26 mouse cellular contexts compared by ENCODE assay signal in genomic region chr1:33500111-33500510, GRCm38 (mm10).
A peak's percentile ranks its signal among the peaks of the same experiment; 100 is the strongest.
DNase-seq lines count a peak whose midpoint lies in the region; ATAC-seq lines count a peak whose summit lies in the region.
"Had no signal": no experiment of that assay in that cellular context is flagged by ENCODE, and none has a peak within 500 bp of the region (broad histone marks: within the 10 kb centered on the region; RNA-seq: fewer than 3 reads in every experiment).

No protein-coding gene starts in this region.

- H3K27ac ChIP-seq in forebrain, embryonic 14.5 days (ENCODE audit: low read depth, low read length) = no peak overlapping the region
- H3K27ac ChIP-seq in forebrain, embryonic 12.5 days = no peak overlapping the region
- H3K27ac ChIP-seq: embryonic facial prominence, embryonic 12.5 days; heart, adult 2 months; hindbrain, embryonic 15.5 days; intestine, embryonic 15.5 days; midbrain, embryonic 10.5 days; neural tube, embryonic 13.5 days had no signal

- no peaks in the 10 kb centered on the region for H3K9me3 ChIP-seq in forebrain, embryonic 14.5 days (replicated peaks; ENCODE audit: control insufficient read depth, low read length)
- no peaks in the 10 kb centered on the region for H3K9me3 ChIP-seq in forebrain, embryonic 12.5 days
- H3K9me3 ChIP-seq: embryonic facial prominence, embryonic 12.5 days; hindbrain, embryonic 15.5 days; intestine, embryonic 15.5 days; midbrain, embryonic 10.5 days; neural tube, embryonic 13.5 days had no signal

- H3K36me3 ChIP-seq in forebrain, embryonic 14.5 days (ENCODE audit: control insufficient read depth, insufficient read depth, low read length) = no peaks in the 10 kb centered on the region
- H3K36me3 ChIP-seq in forebrain, embryonic 12.5 days (replicated peaks) = no peaks in the 10 kb centered on the region
- H3K36me3 ChIP-seq: embryonic facial prominence, embryonic 12.5 days; hindbrain, embryonic 15.5 days; intestine, embryonic 15.5 days; midbrain, embryonic 10.5 days; neural tube, embryonic 13.5 days had no signal

- ATAC-seq in forebrain, embryonic 14.5 days = no peak
- no peak for ATAC-seq in forebrain, embryonic 12.5 days (ENCODE audit: low FRiP score)
- ATAC-seq: forebrain, embryonic 16.5 days; intestine, embryonic 15.5 days; midbrain, embryonic 16.5 days had no signal

- peak; percentile 23 for DNase-seq in forebrain, embryonic 14.5 days (ENCODE audit: low spot score)
- DNase-seq in thymus, postnatal 0 days (ENCODE audit: low spot score) = peak; percentile 11
- no peak for DNase-seq in thymus, postnatal 14 days
- peak; percentile 63 to 70 for DNase-seq in cerebellum, postnatal 10 days
- DNase-seq in adrenal gland, postnatal 36 days = no peak
- DNase-seq in kidney, postnatal 25 days = no peak
- DNase-seq: adrenal gland, postnatal 14 days; gastrocnemius, postnatal 25 days; heart, adult 2 months; kidney, adult 8-10 months; kidney, postnatal 10 days; lung, adult 18-20 months; lung, postnatal 10 days; retina, postnatal 1 day; right cerebral cortex, postnatal 25 days; spleen, adult 18-20 months had no signal

- H3K9ac ChIP-seq in forebrain, embryonic 14.5 days (ENCODE audit: low read length) = no peak overlapping the region
- H3K9ac ChIP-seq in forebrain, embryonic 12.5 days = no peak overlapping the region
- H3K9ac ChIP-seq: embryonic facial prominence, embryonic 12.5 days; hindbrain, embryonic 15.5 days; intestine, embryonic 15.5 days; neural tube, embryonic 13.5 days had no signal

- no peak overlapping the region for H3K4me2 ChIP-seq in forebrain, embryonic 14.5 days (ENCODE audit: low read length)
- H3K4me2 ChIP-seq in forebrain, embryonic 12.5 days = no peak overlapping the region
- H3K4me2 ChIP-seq: embryonic facial prominence, embryonic 12.5 days; hindbrain, embryonic 15.5 days; intestine, embryonic 15.5 days; neural tube, embryonic 13.5 days had no signal

- WGBS in forebrain, embryonic 14.5 days = 77% methylated on average over 9 of the region's 9 CpGs
- WGBS in forebrain, embryonic 12.5 days = 83% methylated on average over 9 of the region's 9 CpGs

- H3K27me3 ChIP-seq in forebrain, embryonic 14.5 days (replicated peaks; ENCODE audit: control insufficient read depth, insufficient read depth, low read length) = no peaks in the 10 kb centered on the region
- H3K27me3 ChIP-seq in forebrain, embryonic 12.5 days = no peaks in the 10 kb centered on the region
- H3K27me3 ChIP-seq: embryonic facial prominence, embryonic 12.5 days; hindbrain, embryonic 15.5 days; intestine, embryonic 15.5 days; neural tube, embryonic 13.5 days had no signal

- H3K4me3 ChIP-seq in forebrain, embryonic 14.5 days (ENCODE audit: low read depth, low read length) = no peak overlapping the region
- no peak overlapping the region for H3K4me3 ChIP-seq in forebrain, embryonic 12.5 days (replicated peaks)
- H3K4me3 ChIP-seq: embryonic facial prominence, embryonic 12.5 days; erythroblast, embryonic 14.5 days; heart, adult 2 months; hindbrain, embryonic 15.5 days; intestine, embryonic 15.5 days; midbrain, embryonic 10.5 days; myocyte; neural tube, embryonic 13.5 days had no signal

- peaks cover 9% of the 10 kb centered on the region for H3K4me1 ChIP-seq in forebrain, embryonic 14.5 days (ENCODE audit: control insufficient read depth, insufficient read depth, low read length)
- peaks cover 6% of the 10 kb centered on the region for H3K4me1 ChIP-seq in forebrain, embryonic 12.5 days
- H3K4me1 ChIP-seq: embryonic facial prominence, embryonic 12.5 days; intestine, embryonic 15.5 days had no signal

Comparison
In these comparisons a context has a peak if more than half of its experiments do, and no peak if none do; other contexts are left out.
1. DNase-seq: peak in forebrain, embryonic 14.5 days (single experiment), thymus, postnatal 0 days (single experiment) and cerebellum, postnatal 10 days (2 of 2); none in thymus, postnatal 14 days (single experiment), adrenal gland, postnatal 36 days (0 of 2) and kidney, postnatal 25 days (0 of 2).